9 mouse cellular contexts compared by ENCODE assay signal in genomic region chr2:96318556-96318955, GRCm38 (mm10). TPM values are rescaled to one million over a fixed set of nuclear protein-coding genes. Genes with fewer than 3 reads are reported as not detected.
A peak's percentile ranks its signal among the peaks of the same experiment; 100 is the strongest.
DNase-seq lines count a peak whose midpoint lies in the region; ATAC-seq and TF ChIP-seq lines count a peak whose summit lies in the region.
"Had no signal": no experiment of that assay in that cellular context is flagged by ENCODE, and none has a peak within 500 bp of the region (broad histone marks: within the 10 kb centered on the region; RNA-seq: fewer than 3 reads in every experiment).

No protein-coding gene starts in this region.

- ATAC-seq in hindbrain, embryonic 13.5 days (ENCODE audit: low FRiP score): no peak
- ATAC-seq in neural tube, embryonic 14.5 days (ENCODE audit: low read depth): no peak

- WGBS in hindbrain, embryonic 13.5 days: 12% methylated on average over 7 of the region's 7 CpGs
- 7% methylated on average over 7 of the region's 7 CpGs for WGBS in neural tube, embryonic 14.5 days

- H3K9me3 ChIP-seq in hindbrain, embryonic 13.5 days: no peaks in the 10 kb centered on the region
- H3K9me3 ChIP-seq in neural tube, embryonic 14.5 days (ENCODE audit: control insufficient read depth, low read length): no peaks in the 10 kb centered on the region
- H3K9me3 ChIP-seq: liver, embryonic 15.5 days had no signal

- peak overlapping the region; percentile 75 for H3K9ac ChIP-seq in hindbrain, embryonic 13.5 days
- H3K9ac ChIP-seq in neural tube, embryonic 14.5 days (replicated peaks; ENCODE audit: low read depth, low read length): peak overlapping the region; percentile 52; the same call in 1 of the 2 replicates
- H3K9ac ChIP-seq: liver, embryonic 15.5 days had no signal

- H3K27me3 ChIP-seq in hindbrain, embryonic 13.5 days: no peaks in the 10 kb centered on the region
- H3K27me3 ChIP-seq in neural tube, embryonic 14.5 days (ENCODE audit: control insufficient read depth, insufficient read depth, low read length): no peaks in the 10 kb centered on the region
- H3K27me3 ChIP-seq: liver, embryonic 15.5 days had no signal

- TF ChIP-seq POLR2A in cortical plate, adult 2 months (IDR thresholded peaks at IDR 0.05; ENCODE audit: extremely low read depth, insufficient read depth, low read length): no peak

- peak overlapping the region; percentile 68 for H3K4me3 ChIP-seq in layer of hippocampus, adult 2 months
- H3K4me3 ChIP-seq in cortical plate, adult 2 months (ENCODE audit: insufficient read depth, low read length): peak overlapping the region; percentile 68
- peak overlapping the region; percentile 48 for H3K4me3 ChIP-seq in hindbrain, embryonic 13.5 days
- peak overlapping the region; percentile 46 for H3K4me3 ChIP-seq in neural tube, embryonic 14.5 days (ENCODE audit: low read depth, low read length)
- H3K4me3 ChIP-seq: liver, embryonic 15.5 days had no signal

- H3K36me3 ChIP-seq in hindbrain, embryonic 13.5 days: no peaks in the 10 kb centered on the region
- H3K36me3 ChIP-seq in neural tube, embryonic 14.5 days (ENCODE audit: control insufficient read depth, insufficient read depth, low read length): no peaks in the 10 kb centered on the region
- H3K36me3 ChIP-seq: liver, embryonic 15.5 days had no signal

- H3K4me2 ChIP-seq in hindbrain, embryonic 13.5 days: peak overlapping the region; percentile 71
- peak overlapping the region; percentile 65 for H3K4me2 ChIP-seq in neural tube, embryonic 14.5 days (ENCODE audit: low read depth, low read length)
- H3K4me2 ChIP-seq: liver, embryonic 15.5 days had no signal

- H3K4me1 ChIP-seq in cortical plate, adult 2 months (ENCODE audit: control insufficient read depth, insufficient read depth, low read length): no peaks in the 10 kb centered on the region
- H3K4me1 ChIP-seq in hindbrain, embryonic 13.5 days (replicated peaks): peaks cover 10% of the 10 kb centered on the region
- no peaks in the 10 kb centered on the region for H3K4me1 ChIP-seq in neural tube, embryonic 14.5 days (ENCODE audit: control insufficient read depth, insufficient read depth, low read length)
- H3K4me1 ChIP-seq: liver, embryonic 15.5 days had no signal

- no peak for DNase-seq in layer of hippocampus, adult 2 months (ENCODE audit: low spot score in 2 of 2)
- no peak for DNase-seq in layer of hippocampus, adult 9-10 months (ENCODE audit: low spot score)
- DNase-seq in gastrocnemius, postnatal 25 days: no peak
- DNase-seq in adrenal gland, postnatal 4 days (ENCODE audit: low spot score in 2 of 2): no peak

- peak; percentile 56 for TF ChIP-seq CTCF in layer of hippocampus, adult 2 months (conservative IDR thresholded peaks at IDR 0.05)
- no peak for TF ChIP-seq CTCF in cortical plate, adult 2 months (IDR thresholded peaks at IDR 0.05; ENCODE audit: extremely low read depth, insufficient read depth, low read length)

- peak overlapping the region; percentile 75 for H3K27ac ChIP-seq in layer of hippocampus, adult 2 months
- peak overlapping the region; percentile 81 for H3K27ac ChIP-seq in cortical plate, adult 2 months (ENCODE audit: insufficient read depth, low read length)
- peak overlapping the region; percentile 84; the same call in 1 of the 2 replicates for H3K27ac ChIP-seq in hindbrain, embryonic 13.5 days
- peak overlapping the region; percentile 77; the same call in 1 of the 2 replicates for H3K27ac ChIP-seq in neural tube, embryonic 14.5 days (ENCODE audit: low read depth, low read length)
- H3K27ac ChIP-seq: liver, embryonic 15.5 days had no signal

RNA-seq across cellular contexts. Expression of gene Lrrc4c, which starts 0.6 kb away (rescaled TPM):
- 10 to 100 TPM; 66.9 to 68.3 TPM for total RNA-seq in layer of hippocampus, adult 2 months (2021)
- polyA plus RNA-seq in cortical plate, adult 2 months (2012; rRNA removed): 56.6 and 57.2 TPM in 2 replicates
- polyA plus RNA-seq in hindbrain, embryonic 13.5 days (2015; fragmentation: Nextera tagmentation; extraction: Ambion mirVana): 23.9 and 24.0 TPM in 2 replicates
- polyA plus RNA-seq in neural tube, embryonic 14.5 days (2014; fragmentation: Nextera tagmentation; extraction: Ambion mirVana): 29.2 and 40.0 TPM in 2 replicates
- total RNA-seq in gastrocnemius, postnatal 25 days (2021): under 1 TPM; 0.15 to 0.16 TPM
- 1 to 10 TPM; 6.9 to 7.1 TPM for total RNA-seq in adrenal gland, postnatal 4 days (2021)
- total RNA-seq: MEL had no signal

Comparison
In these comparisons a context has a peak if more than half of its experiments do, and no peak if none do; other contexts are left out.
1. RNA of gene Lrrc4c, which starts 0.6 kb away (total RNA-seq): 66.9 to 68.3 TPM in layer of hippocampus, adult 2 months; 6.9 to 7.1 TPM in adrenal gland, postnatal 4 days and 0.15 to 0.16 TPM in gastrocnemius, postnatal 25 days; every median in the first group is over 4 times any median in the second.
2. Peak in every context shown above with its lines, with median percentiles within 50 percentile points of each other: H3K27ac ChIP-seq and H3K4me3 ChIP-seq.